Mouse (Mus musculus) bone marrow macrophage, adult 2 months (primary cell): Measurements from ENCODE around the gene Mthfr.

Source experiments
- CTCF ChIP-seq: IDR thresholded peaks from 2 replicates; pipeline ENCODE4 v1.5.1; 2012; ENCODE audit warnings: low read depth, mild to moderate bottlenecking, low read length, moderate library complexity
- POLR2A ChIP-seq: IDR thresholded peaks from 2 replicates; pipeline ENCODE4 v1.6.1; 2012; ENCODE audit warnings: mild to moderate bottlenecking, low read depth, low read length, borderline replicate concordance

DNA sequence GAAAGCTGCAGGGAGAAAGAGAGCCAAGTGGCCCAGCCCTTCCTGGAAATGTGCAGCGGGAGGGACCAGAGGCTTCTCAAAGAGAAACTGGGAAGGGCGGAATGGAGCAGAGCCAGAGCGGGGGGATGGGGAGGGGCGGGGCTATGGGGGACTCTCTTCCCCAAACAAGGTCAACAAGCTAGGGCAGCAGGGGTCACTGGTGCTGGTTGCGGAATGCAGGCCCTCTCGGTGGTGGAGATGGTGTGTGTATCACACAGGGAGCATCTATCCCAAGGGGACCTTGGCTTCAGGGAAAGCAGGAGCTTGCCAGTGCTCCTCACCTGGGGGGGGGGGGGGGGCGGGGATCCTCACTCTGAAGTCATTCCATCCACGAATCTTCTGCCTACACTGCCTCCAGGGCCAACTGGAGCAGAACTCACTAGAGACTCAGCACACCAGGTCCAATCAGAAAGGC, 45.4 kb downstream of the Mthfr start:
- TF ChIP-seq CTCF = no peak
- TF ChIP-seq POLR2A = no peak
